Mouse (Mus musculus): ENCODE results near the gene Neu4. TPM values are rescaled to one million over a fixed set of nuclear protein-coding genes. Genes with fewer than 3 reads are reported as not detected.
A peak's percentile ranks its signal among the peaks of the same experiment; 100 is the strongest.
"Not testable (repeated sequence)": the region's sequence is repeated elsewhere in the genome, so short reads cannot be mapped to it uniquely, and the experiment has no call there.

Gene Neu4
- polyA plus RNA-seq, 1 experiment from 2014 or later: not detected

DNA sequence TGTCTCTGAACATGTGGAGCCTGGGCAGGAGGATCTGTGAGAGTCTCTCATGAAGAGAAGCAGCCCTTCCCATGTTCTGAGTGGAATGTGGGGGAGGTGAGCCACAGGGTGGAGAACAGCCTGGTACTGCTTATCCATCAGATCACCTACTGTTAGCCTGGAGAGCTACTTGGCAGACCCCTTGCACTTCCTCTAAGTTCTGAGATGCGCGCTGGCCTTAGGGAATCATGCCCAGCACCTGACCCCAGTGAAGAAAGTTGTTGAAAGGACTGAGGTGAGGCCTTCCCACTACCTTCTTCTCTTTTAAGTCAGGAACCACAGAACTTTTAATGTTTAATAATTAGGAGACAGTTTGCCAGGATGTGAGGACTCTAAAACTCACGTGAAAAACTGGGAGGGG, 28.8 kb upstream of the Neu4 start:
- H3K27me3 ChIP-seq (replicated peaks; ENCODE audit: control insufficient read depth, insufficient read depth, low read length); H3K4me3 ChIP-seq (ENCODE audit: low read depth, low read length); H3K4me2 ChIP-seq (ENCODE audit: low read length); H3K9me3 ChIP-seq (replicated peaks; ENCODE audit: control insufficient read depth, low read length); H3K4me1 ChIP-seq (ENCODE audit: control insufficient read depth, insufficient read depth, low read length); H3K9ac ChIP-seq (ENCODE audit: low read length); DNase-seq (ENCODE audit: low spot score); H3K36me3 ChIP-seq (ENCODE audit: control insufficient read depth, insufficient read depth, low read length); H3K27ac ChIP-seq (ENCODE audit: low read depth, low read length); ATAC-seq: not testable (repeated sequence)
- 94% methylated on average over 3 of the region's 3 CpGs for WGBS

DNA sequence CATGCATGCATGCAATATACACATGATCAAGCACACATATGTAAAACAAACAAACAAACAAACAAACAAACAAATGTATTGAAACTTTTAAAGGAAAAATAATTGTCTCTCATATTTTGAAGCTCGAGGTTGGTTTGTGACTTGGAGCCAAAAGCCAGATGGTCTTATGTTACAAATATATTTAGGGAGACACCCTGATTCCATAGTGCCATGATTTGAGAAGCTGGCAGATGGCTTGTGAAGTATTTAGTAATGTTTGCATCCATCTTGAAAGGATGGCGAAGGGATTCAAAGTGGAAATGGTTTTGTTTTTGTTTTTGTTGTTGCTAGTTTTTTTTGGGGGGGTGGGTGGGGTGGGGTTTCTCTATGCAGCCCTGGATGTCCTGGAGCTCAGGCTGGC, 19.2 kb upstream of the Neu4 start:
- Histone ChIP-seq H3K4me2 (ENCODE audit: low read length) (no peak overlapping the region), H3K27ac (ENCODE audit: low read depth, low read length) (no peak overlapping the region), H3K36me3 (ENCODE audit: control insufficient read depth, insufficient read depth, low read length) (no peaks in the 10 kb centered on the region), H3K4me3 (ENCODE audit: low read depth, low read length) (no peak overlapping the region), H3K27me3 (replicated peaks; ENCODE audit: control insufficient read depth, insufficient read depth, low read length) (no peaks in the 10 kb centered on the region), H3K4me1 (ENCODE audit: control insufficient read depth, insufficient read depth, low read length) (no peaks in the 10 kb centered on the region), H3K9ac (ENCODE audit: low read length) (no peak overlapping the region), H3K9me3 (replicated peaks; ENCODE audit: control insufficient read depth, low read length) (no peaks in the 10 kb centered on the region)
- ATAC-seq (0 out of 2 replicates have a peak, but pooled peaks have one; percentile 46), DNase-seq (ENCODE audit: low spot score) (peak; percentile 47)
- 77% methylated on average over 2 of the region's 2 CpGs for WGBS

DNA sequence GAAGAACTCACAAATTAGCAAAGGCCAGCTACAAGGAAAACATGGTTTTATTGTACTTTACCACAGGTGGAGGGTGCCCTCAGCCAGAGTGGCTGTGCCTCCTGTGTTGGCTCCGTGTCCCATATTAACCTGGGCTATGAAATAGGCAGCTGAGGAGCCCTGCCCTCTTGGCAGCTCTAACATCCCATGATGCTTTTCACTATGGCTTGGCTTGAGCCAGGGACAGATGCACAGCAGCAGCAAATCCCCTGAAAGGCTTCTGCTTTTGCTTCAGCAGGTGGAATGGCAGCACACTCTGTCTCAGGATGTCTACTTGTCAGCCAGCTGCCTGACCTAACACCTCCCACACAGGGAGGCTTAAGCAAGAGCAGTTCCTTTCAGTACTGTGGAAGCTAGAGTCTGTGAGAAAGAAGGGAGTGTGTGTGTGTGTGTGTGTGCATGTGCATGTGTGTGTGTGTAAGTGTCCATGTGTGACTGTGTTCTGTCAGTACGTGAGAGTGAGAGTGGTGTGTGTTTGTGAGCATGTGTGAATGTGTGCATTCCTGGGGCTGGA, 14.2 kb upstream of the Neu4 start:
- H3K4me1 ChIP-seq (ENCODE audit: control insufficient read depth, insufficient read depth, low read length); H3K36me3 ChIP-seq (ENCODE audit: control insufficient read depth, insufficient read depth, low read length); H3K27ac ChIP-seq (ENCODE audit: low read depth, low read length); H3K9me3 ChIP-seq (replicated peaks; ENCODE audit: control insufficient read depth, low read length); H3K4me2 ChIP-seq (ENCODE audit: low read length); H3K27me3 ChIP-seq (replicated peaks; ENCODE audit: control insufficient read depth, insufficient read depth, low read length); H3K4me3 ChIP-seq (ENCODE audit: low read depth, low read length); DNase-seq (ENCODE audit: low spot score); H3K9ac ChIP-seq (ENCODE audit: low read length); ATAC-seq: not testable (repeated sequence)
- WGBS: 73% methylated on average over 2 of the region's 2 CpGs

DNA sequence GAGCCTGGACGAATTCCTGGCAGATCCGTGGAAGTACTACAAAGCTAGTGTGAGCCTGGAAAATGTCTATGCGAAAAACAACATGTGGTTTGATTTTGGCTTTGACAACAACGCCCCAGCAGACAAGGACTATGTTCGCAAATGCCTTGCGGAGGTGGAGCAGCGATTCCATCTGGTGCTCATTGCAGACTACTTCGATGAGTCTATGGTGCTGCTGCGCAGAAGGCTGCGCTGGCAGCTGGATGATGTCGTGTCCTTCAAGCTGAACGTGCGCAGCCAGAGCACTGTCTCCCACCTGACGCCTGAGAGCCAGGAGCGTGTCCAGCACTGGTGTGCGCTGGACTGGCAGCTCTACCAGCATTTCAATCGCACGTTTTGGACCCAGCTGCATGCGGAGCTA, 11.4 kb upstream of the Neu4 start:
- not testable (repeated sequence) for H3K9me3 ChIP-seq (replicated peaks; ENCODE audit: control insufficient read depth, low read length); H3K27ac ChIP-seq (ENCODE audit: low read depth, low read length); ATAC-seq; H3K9ac ChIP-seq (ENCODE audit: low read length); H3K36me3 ChIP-seq (ENCODE audit: control insufficient read depth, insufficient read depth, low read length); H3K4me2 ChIP-seq (ENCODE audit: low read length); H3K4me3 ChIP-seq (ENCODE audit: low read depth, low read length); H3K27me3 ChIP-seq (replicated peaks; ENCODE audit: control insufficient read depth, insufficient read depth, low read length); DNase-seq (ENCODE audit: low spot score); H3K4me1 ChIP-seq (ENCODE audit: control insufficient read depth, insufficient read depth, low read length)
- 93% methylated on average over 14 of the region's 19 CpGs for WGBS

DNA sequence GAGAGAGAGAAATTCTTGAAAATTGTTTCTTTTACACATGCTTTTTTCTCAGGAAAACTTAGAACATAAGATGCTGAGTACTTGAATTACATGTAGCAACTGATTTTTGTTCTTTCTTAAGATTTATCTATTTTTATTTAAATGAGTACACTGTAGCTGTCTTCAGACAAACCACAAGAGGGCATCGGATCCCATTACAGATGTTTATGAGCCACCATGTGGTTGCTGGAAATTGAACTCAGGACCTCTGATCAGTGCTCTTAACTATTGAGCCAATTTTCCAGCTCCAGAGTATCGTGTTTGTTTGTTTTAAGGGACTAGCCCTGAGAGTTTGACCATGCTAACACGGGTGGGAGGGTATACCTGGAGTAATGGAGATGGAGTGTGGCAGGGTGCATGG, 8.6 kb upstream of the Neu4 start:
- DNase-seq (ENCODE audit: low spot score) (no peak), ATAC-seq (no peak)
- WGBS: 74% methylated on average over 3 of the region's 3 CpGs
- no peak overlapping the region for H3K9ac ChIP-seq (ENCODE audit: low read length)
- no peaks in the 10 kb centered on the region for H3K4me1 ChIP-seq (ENCODE audit: control insufficient read depth, insufficient read depth, low read length)
- no peaks in the 10 kb centered on the region for H3K36me3 ChIP-seq (ENCODE audit: control insufficient read depth, insufficient read depth, low read length)
- no peak overlapping the region for H3K27ac ChIP-seq (ENCODE audit: low read depth, low read length)
- no peak overlapping the region for H3K4me2 ChIP-seq (ENCODE audit: low read length)
- no peak overlapping the region for H3K4me3 ChIP-seq (ENCODE audit: low read depth, low read length)
- no peaks in the 10 kb centered on the region for H3K27me3 ChIP-seq (replicated peaks; ENCODE audit: control insufficient read depth, insufficient read depth, low read length)
- H3K9me3 ChIP-seq (replicated peaks; ENCODE audit: control insufficient read depth, low read length): no peaks in the 10 kb centered on the region

DNA sequence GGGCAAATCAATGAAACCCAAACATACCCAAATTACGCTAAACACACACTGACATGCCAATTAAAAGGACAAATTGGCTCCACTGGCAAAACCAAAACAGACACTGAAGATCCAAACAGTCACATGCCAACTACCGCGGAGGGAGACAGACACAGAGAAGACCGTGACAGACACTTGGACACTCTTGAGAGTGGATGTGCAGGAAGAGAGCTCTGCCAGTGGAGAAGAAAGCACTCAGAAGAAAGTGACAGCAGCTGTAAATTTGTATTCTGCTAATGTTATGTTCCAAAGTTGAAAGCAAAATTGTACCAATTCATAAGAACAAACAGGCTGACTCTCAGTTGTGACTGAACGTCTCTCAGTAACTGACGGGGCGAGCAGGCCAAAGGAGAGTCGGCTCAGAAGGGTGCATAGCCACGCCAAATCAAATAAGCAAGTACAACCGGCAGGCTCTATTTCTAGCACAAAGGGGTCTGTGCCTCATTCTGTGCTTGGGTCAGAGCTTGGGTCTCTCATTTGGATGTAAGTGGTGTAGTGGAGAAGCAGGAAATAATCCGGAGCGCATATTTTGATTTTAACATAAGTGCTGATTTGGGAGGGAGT, 7.4 kb downstream of the Neu4 start:
- Histone ChIP-seq H3K4me3 (ENCODE audit: low read depth, low read length) (no peak overlapping the region), H3K27me3 (replicated peaks; ENCODE audit: control insufficient read depth, insufficient read depth, low read length) (no peaks in the 10 kb centered on the region), H3K9ac (ENCODE audit: low read length) (no peak overlapping the region), H3K36me3 (ENCODE audit: control insufficient read depth, insufficient read depth, low read length) (no peaks in the 10 kb centered on the region), H3K9me3 (replicated peaks; ENCODE audit: control insufficient read depth, low read length) (no peaks in the 10 kb centered on the region), H3K4me2 (ENCODE audit: low read length) (no peak overlapping the region), H3K27ac (ENCODE audit: low read depth, low read length) (no peak overlapping the region), H3K4me1 (ENCODE audit: control insufficient read depth, insufficient read depth, low read length) (no peaks in the 10 kb centered on the region)
- ATAC-seq (no peak), DNase-seq (ENCODE audit: low spot score) (peak; percentile 6)
- 79% methylated on average over 12 of the region's 12 CpGs for WGBS

DNA sequence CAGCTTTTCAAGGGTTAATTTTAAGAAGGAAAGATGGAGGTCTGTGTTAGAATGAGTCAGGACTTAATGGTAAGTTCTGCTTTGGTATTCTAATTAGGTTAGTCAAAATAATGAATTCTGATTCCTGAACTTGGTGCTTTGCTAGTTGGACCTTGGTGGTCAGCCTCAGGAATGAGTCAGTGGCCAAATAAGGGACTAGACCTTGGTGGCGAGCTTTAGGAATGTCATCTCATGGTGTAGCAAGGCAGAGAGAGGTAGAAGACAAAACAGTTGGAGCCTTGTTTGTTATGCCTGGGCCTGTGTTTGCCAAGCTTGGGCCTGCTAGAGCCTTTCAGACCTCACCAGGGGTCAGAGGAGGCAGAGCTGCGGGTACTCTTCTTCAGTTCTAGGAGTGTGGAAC, 8.5 kb downstream of the Neu4 start:
- Histone ChIP-seq H3K4me1 (ENCODE audit: control insufficient read depth, insufficient read depth, low read length) (no peaks in the 10 kb centered on the region), H3K36me3 (ENCODE audit: control insufficient read depth, insufficient read depth, low read length) (no peaks in the 10 kb centered on the region), H3K4me3 (ENCODE audit: low read depth, low read length) (no peak overlapping the region), H3K9ac (ENCODE audit: low read length) (no peak overlapping the region), H3K4me2 (ENCODE audit: low read length) (no peak overlapping the region), H3K27ac (ENCODE audit: low read depth, low read length) (no peak overlapping the region), H3K27me3 (replicated peaks; ENCODE audit: control insufficient read depth, insufficient read depth, low read length) (no peaks in the 10 kb centered on the region), H3K9me3 (replicated peaks; ENCODE audit: control insufficient read depth, low read length) (no peaks in the 10 kb centered on the region)
- WGBS: 85% methylated on average over 2 of the region's 2 CpGs
- ATAC-seq (no peak), DNase-seq (ENCODE audit: low spot score) (no peak)

DNA sequence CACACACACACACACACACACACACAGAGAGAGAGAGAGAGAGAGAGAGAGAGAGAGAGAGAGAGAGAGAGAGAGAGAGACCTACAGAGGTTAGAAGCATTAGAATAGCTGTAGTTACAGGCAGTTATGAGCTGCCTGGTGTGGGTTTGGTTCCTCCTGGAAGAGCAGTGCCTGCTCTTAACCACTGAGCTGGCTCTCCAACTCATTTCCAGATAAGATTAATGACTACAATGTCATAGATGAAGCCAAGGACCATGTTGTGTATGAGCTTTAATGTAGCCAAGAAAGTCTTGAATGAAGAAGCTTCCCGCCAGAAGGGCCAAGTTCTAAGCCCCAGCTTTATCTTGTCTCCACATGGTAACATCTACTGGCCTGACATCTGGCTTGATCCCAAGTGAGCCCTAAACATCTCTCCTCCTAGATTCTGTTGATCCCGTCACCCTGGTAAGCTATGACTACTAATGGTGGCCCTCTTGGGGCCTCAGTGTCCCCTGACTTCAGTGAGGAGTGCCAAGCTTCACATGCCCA, 12.9 kb downstream of the Neu4 start:
- no peak overlapping the region for H3K9ac ChIP-seq (ENCODE audit: low read length)
- no peak overlapping the region for H3K4me2 ChIP-seq (ENCODE audit: low read length)
- H3K4me1 ChIP-seq (ENCODE audit: control insufficient read depth, insufficient read depth, low read length): no peaks in the 10 kb centered on the region
- DNase-seq (ENCODE audit: low spot score) (no peak), ATAC-seq (no peak)
- 94% methylated on average over 2 of the region's 2 CpGs for WGBS
- H3K36me3 ChIP-seq (ENCODE audit: control insufficient read depth, insufficient read depth, low read length): no peaks in the 10 kb centered on the region
- no peaks in the 10 kb centered on the region for H3K9me3 ChIP-seq (replicated peaks; ENCODE audit: control insufficient read depth, low read length)
- H3K27me3 ChIP-seq (replicated peaks; ENCODE audit: control insufficient read depth, insufficient read depth, low read length): no peaks in the 10 kb centered on the region
- no peak overlapping the region for H3K4me3 ChIP-seq (ENCODE audit: low read depth, low read length)
- no peak overlapping the region for H3K27ac ChIP-seq (ENCODE audit: low read depth, low read length)

DNA sequence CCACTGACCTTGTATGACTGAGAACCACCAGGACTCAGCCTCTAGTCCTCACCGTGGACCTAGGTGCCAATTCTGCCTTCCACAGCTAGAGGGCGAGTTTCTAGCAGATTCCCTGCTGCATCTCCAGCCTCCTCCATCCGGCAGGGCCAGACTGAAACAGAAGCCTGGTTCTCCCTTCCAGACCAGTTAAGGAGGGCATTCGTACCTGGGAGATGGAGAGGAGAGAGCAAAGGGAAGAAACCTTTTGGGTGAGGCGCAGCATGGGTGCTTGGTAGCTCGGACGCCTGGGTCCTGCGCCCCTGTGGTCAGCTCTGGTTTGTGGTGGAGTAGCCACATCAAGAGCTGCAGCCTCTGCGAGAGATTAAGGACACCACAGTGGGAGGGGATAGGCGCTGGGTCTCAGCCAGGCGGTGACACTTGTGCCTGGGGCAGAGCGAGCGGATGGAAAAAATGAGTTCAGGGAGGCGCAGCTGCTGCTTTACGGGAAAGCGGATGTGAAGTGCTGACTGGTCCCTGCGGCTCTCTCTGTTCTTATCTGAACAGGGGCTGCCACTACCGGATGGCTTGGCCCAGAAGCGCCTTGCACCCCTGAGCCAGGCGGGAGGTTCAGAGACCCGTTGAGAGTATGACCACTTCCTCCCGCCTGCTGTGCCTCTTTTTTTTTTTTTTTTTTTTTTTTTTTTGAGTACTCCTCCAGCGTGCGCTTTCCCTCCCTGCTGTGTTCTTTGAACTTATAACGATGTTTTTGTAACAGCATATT, 14.9 kb downstream of the Neu4 start:
- H3K4me1 ChIP-seq (ENCODE audit: control insufficient read depth, insufficient read depth, low read length): no peaks in the 10 kb centered on the region
- DNase-seq (ENCODE audit: low spot score) (peak; percentile 89), ATAC-seq (peak; percentile 95)
- H3K9me3 ChIP-seq (replicated peaks; ENCODE audit: control insufficient read depth, low read length): no peaks in the 10 kb centered on the region
- H3K4me3 ChIP-seq (ENCODE audit: low read depth, low read length): peak overlapping the region; percentile 27
- peak overlapping the region; percentile 58 for H3K4me2 ChIP-seq (ENCODE audit: low read length)
- peak overlapping the region; percentile 21; the same call in 1 of the 2 replicates for H3K27ac ChIP-seq (ENCODE audit: low read depth, low read length)
- peak overlapping the region; percentile 51 for H3K9ac ChIP-seq (ENCODE audit: low read length)
- H3K27me3 ChIP-seq (replicated peaks; ENCODE audit: control insufficient read depth, insufficient read depth, low read length): no peaks in the 10 kb centered on the region
- no peaks in the 10 kb centered on the region for H3K36me3 ChIP-seq (ENCODE audit: control insufficient read depth, insufficient read depth, low read length)
- under 1% methylated on average over 25 of the region's 25 CpGs for WGBS
